Mouse (Mus musculus) spleen, postnatal 0 days (tissue): ENCODE measurements around the gene Olfr847. TPM values are rescaled to one million over a fixed set of nuclear protein-coding genes. Genes with fewer than 3 reads are reported as not detected.

Experiments used
- polyA plus RNA-seq: library from polyadenylated mRNA; unstranded; fragments of >200 nt; fragmentation: Nextera tagmentation; extraction: Ambion mirVana; gene quantifications from 2 replicates; pipeline ENCODE4 v1.2.1, GENCODE M21; 2015

Olfr847 gene
- polyA plus RNA-seq: not detected in 2 replicates

DNA sequence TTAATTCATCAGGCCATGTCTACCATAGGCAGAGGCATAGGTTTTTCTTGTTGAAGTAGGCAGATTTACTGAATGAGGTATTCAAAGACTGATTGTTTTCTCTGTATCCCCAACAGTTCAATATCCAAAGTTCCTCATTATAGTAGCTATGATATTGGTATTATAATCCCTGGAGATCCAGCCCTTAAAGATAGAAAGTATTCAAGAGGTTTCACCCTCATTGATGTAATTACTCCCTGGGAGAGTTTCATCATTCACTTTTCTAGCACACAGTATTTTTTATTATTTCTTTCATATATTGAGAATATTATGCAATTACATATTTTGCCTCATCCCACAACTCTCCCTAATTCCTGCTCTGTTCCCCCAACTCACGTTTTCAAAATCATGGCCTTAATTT, at the start of gene Olfr847:
TSS of gene Olfr847 (minus strand) at position 101 of the 400 bp plus-strand sequence.

DNA sequence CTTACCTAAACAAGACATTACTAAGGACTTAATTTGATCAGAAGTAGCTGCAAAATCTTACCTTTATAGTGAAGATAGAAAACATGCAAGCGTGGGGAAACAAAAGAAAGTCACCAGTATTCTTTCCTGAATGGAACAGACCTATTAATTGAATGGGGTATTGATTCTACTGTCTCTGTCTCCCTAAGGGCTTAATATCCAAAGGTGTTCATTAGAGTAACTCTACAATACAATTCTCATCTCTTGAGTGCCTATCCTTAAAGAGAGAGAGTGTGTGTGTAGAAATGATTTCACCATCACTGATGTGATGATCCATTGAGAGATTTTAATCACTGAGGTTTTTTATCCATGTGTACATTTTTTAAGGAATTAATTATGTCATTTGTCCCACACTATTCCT, 14.6 kb downstream of the Olfr847 start, which contains the start of gene Olfr846:
TSS of gene Olfr846 (minus strand) at position 101 of the 400 bp plus-strand sequence.

DNA sequence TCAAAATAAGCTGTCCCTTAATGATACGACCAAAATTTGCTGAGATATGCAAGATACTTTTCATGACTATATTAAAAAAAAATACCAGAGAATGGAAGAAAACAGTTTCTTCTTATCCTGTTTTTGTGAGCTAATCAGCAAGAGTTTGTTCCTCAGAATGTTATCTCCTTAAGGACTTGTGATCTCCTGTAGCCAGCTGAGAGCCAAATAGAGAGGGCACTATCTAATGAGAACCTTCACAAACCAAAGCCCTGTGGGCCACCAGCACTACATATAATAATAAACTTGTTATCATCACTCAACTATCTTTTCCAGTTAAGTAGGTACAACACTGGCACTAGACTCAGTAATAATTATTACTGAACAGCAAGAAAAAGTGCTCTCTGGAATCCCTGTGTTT, 42.3 kb downstream of the Olfr847 start, which contains the start of gene Olfr845:
TSS of gene Olfr845 (plus strand) at position 301 of the 400 bp plus-strand sequence.

Other genes with a start within 250 kb of the Olfr847 start
- not detected in 2 replicates for gene Olfr837, start 242.4 kb downstream of the Olfr847 start, polyA plus RNA-seq
- not detected in 2 replicates for gene Olfr839-ps1, start 201.4 kb downstream of the Olfr847 start, polyA plus RNA-seq
- gene Olfr843, start 126.7 kb downstream of the Olfr847 start, polyA plus RNA-seq: not detected in 2 replicates
- not detected in 2 replicates for gene Olfr844, start 62.3 kb downstream of the Olfr847 start, polyA plus RNA-seq
- gene Olfr845, start 42.2 kb downstream of the Olfr847 start, polyA plus RNA-seq: not detected in 2 replicates
- gene Olfr846, start 14.7 kb downstream of the Olfr847 start, polyA plus RNA-seq: not detected in 2 replicates
- gene Olfr849, start 61.6 kb upstream of the Olfr847 start, polyA plus RNA-seq: not detected in 2 replicates
- gene Olfr850, start 99.6 kb upstream of the Olfr847 start, polyA plus RNA-seq: not detected in 2 replicates
- not detected in 2 replicates for gene Olfr851, start 114.6 kb upstream of the Olfr847 start, polyA plus RNA-seq
- not detected in 2 replicates for gene Olfr853, start 162.4 kb upstream of the Olfr847 start, polyA plus RNA-seq
- not detected in 2 replicates for gene Olfr854, start 188.7 kb upstream of the Olfr847 start, polyA plus RNA-seq
- not detected in 2 replicates for gene Olfr855, start 203.9 kb upstream of the Olfr847 start, polyA plus RNA-seq
- gene Zfp317, start 243.4 kb upstream of the Olfr847 start, polyA plus RNA-seq: 9.1 and 10.0 TPM in 2 replicates